Mouse (Mus musculus): Measurements from ENCODE around the gene Mb. TPM values are rescaled to one million over a fixed set of nuclear protein-coding genes. Genes with fewer than 3 reads are reported as not detected.

Mb gene
- total RNA-seq, 2 experiments from 2014 or later: 840 to 1,154 TPM

DNA sequence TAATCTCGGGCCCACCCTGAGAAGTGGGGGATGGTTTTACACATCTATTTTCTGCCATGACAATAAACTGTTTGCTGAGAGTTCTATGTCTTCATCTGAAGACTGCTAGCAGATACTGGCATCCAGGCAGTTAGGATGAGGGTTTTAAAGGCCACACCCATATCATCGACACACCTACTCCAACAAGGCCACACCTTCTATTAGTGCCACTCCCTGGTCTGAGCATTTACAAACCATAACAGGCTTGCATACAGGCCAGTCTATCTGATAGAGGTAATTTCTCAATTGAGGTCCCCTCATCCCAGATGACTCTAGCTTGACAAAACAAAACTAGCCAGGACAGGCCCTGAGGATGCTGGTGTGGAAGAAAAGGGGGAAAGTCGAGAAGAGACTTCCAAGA, 14.8 kb downstream of the Mb start:
- intact Hi-C loops (cut with DNase I; ENCODE audit: low total_unique reads): no loop called here
- DNase-seq: no peak

DNA sequence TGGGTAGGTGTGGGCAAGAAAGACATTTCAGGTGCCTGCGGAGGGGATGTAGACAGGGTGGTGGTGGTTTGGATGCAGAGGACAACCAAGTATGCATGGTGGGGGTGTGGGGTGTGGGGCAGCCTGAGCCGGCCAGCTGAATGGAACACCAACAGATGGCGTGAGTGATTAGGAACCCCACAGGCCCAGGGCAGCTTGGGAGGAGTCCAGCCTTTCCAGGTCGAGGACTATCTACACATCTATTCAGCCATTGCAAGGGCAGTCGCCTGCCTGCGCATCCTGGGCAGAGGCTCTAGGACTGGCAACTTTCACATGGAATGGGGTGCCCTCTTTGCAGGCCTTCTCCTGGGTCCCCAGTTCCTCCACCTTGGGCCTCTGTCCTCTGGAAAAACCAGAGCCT, 15.9 kb downstream of the Mb start:
- intact Hi-C loops (cut with DNase I; ENCODE audit: low total_unique reads): no loop called here
- no peak for DNase-seq

DNA sequence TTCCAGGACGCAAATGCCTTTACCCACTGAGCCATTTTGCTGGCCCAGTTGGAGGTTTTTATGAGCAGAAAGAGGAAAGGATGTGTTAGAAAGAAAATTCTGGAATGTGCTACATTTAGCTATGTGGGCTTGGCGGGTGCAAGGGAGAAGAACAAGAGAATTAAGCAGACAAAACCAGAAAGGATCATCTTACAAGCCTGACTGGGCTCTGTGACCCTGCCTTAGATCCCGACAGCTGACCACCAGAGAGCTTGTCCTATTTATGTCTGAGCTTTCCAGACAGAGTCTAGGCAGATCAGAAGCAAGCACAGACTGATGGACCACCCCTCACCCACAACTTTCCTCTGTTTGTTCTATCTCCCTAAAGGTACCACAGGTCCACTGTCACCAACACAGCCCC, 19.2 kb downstream of the Mb start:
- intact Hi-C loops (cut with DNase I; ENCODE audit: low total_unique reads): no loop called here
- no peak for DNase-seq

DNA sequence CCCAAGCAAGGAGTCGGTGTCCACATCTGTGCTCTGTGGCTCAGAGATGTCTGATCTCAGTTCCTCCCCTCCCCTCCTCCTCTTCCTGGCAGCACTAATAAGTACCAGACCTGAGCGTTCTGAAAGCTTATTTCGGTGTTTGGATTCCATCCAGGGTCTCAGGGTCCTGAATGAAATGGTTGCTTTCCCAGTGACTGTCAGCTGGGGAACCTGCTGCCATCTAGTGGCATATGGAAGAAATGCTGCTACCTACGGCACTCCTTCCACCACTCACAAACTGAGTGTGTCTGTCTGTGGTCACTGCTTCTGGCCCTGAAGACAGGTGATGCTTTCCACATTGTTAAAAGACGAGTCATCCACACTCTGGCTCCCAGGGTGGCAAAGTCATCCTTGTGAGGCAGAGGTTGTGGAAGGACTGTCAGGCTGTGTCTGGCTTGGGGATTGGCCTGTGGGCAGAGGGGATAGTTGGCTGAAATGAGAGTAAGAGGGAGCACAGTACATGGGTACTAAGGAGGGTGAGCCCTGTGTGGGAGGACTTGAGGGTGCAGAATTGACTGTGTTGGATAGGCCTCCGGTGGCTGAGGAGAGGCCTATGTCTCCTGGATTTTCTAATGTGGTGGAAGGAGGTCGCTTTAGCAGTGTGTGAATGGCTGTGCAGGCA, 21.0 kb downstream of the Mb start:
- DNase-seq: peak; percentile 49
- intact Hi-C loops (cut with DNase I; ENCODE audit: low total_unique reads): no loop called here

DNA sequence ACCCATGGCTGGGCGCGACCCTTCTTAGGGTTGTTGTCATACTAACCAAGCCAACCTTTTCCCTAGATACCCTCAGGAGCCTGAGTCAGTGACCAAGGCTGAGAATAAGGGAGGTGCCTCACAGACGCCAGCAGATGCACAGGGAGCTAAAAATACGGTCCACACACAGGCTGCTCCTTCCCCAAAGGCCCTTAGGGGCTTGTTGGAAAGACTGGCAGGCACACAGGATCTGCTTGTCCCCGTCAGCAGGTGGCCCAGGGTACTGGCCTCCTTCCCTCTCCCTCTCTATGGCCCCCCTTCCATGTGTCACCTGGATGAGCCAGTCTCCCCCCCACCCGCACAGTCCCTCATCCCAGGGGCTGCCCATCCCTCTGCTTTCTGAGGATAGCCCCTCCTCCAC, 22.8 kb downstream of the Mb start:
- DNase-seq: no peak
- intact Hi-C loops (cut with DNase I; ENCODE audit: low total_unique reads): no loop called here

DNA sequence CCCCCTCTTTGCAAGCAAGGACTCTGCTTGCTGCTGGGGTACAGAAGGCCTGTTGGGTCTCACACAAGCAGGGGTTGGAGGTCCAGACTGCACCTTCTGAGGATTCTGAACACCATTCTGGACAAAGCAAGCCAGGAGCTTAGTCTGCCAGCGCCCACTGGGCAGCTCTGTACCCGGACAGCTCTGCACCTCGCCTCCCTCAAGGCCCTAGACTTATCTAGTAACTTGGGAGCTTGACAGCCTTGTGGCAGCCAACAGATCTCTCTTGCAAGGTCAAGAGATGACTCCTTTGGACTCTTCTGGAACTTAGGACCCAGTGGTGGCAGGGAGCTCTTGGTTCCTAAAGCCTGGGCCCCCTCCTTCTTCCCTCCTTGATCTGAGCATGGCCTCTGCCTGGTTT, 23.4 kb downstream of the Mb start:
- DNase-seq: no peak
- intact Hi-C loops (cut with DNase I; ENCODE audit: low total_unique reads): no loop called here

DNA sequence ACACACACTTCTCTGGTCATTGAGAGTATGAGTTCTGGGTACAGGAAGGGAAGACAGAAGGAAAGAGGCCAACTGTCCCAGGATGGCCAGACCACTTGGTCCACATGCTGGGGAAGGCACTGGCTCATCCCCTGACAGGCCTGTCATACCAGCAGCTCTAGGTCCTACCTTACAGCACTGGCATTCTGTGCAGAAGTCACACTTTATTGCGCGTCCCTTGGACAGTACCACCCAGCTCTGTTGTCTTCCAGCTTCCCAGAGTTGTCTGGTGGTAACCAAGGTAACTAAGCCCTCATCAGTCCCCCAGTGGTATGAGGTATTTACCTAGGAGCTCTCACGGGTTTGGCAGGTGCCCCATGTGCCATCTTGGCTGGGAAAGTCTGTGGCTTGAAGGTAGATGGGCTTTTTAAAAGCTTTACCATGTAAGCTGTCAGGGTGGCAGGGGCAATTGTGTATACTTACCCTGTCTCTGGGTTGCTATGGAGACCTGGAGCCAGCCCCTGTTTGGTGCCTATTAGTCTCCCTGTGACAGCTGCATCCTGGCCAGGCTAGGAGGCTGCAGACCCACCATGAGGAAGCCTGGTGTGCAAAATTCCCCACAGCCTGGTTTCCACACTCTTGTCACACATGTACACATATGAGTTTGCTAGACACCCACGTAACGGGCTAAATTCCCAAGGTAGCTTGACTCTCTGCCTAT, 24.4 kb downstream of the Mb start:
- intact Hi-C loops (cut with DNase I; ENCODE audit: low total_unique reads): no loop called here
- DNase-seq: no peak

DNA sequence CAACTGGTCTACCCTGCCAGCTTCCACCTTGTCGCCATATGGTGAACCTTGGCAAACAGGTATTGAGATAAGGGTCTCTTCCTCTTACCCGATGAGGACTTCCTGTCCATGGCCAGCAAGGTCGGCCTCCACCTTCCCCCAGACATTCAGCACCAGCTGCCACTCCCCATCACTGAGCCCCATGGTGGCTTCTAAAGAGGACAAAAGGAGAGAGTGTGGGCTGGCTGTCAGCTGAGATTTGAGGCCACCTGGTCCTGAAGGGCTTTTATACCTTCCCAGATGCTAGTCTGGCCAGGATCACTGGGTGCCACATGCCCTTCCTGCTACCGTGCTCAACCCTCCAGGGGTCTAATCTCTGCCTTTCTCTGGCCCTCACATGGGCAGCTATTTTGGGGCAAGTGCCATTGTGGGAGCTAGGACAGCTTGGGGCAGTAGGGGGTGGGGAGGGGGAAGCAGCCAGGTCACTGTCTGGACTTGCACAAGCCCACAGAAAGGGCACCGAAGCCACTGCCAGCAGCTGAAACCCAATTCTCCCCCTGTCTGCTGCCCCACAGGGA, 28.0 kb downstream of the Mb start:
- intact Hi-C loops (cut with DNase I; ENCODE audit: low total_unique reads): no loop called here
- peak; percentile 57 for DNase-seq

DNA sequence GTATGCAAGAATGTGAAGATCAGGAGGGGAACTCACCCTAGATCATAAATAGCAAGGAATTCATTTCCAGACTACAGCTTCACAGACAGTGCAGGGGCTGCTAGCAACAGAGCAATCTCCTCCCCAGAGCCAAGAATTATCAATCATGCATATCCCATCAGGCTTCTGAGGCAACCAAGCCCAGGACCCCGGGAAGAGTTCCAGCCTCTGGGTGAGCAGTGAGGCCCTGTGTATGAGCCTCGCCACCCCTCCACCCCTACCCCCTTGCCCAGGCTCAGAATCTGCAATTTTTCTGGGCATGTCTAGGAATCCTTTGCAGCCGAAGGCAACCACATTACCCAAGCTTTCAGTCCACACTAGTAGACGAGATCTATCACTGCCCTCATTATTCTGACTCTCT, 28.6 kb downstream of the Mb start:
- intact Hi-C loops (cut with DNase I; ENCODE audit: low total_unique reads): no loop called here
- DNase-seq: no peak

DNA sequence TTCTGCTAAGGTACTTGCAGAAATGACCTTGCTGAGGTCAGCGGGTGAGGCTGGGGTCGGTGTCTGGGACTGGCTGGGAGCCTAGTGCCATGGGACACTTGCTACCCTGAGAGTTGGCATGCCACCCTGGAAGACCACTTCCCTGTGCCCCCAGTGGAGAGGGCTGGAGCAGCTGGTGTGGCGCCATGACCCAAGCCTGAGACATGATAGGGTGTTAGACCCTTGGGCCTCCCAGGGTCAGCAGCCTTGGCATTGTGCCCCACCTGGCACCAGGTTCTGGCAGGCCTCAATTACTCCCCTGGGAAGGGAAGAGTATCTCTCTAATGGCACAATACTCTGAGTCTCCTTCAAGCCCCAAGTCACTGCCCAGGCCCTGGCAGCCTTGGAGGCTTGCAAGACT, 29.4 kb downstream of the Mb start:
- intact Hi-C loops (cut with DNase I; ENCODE audit: low total_unique reads): no loop called here
- peak; percentile 57 for DNase-seq

DNA sequence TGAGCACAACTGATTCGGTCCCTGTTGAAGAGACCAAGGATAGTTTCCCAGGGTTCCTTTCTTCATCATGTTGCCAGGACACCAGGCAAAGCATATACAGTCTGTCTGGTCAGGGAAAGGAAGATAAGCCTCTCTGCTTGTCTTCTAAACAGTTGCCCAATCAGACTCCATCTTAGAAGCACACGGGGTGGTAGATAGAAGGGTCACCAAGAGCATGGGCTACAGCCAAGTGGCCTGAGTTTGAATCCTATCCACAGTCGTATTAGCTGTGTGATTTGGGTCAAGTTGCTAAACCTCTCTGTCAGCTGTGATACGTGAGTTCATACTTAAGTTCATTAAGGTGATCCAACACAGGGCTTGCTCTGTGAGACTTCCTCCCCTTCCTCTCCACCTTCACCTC, 30.3 kb downstream of the Mb start:
- intact Hi-C loops (cut with DNase I; ENCODE audit: low total_unique reads): no loop called here
- DNase-seq: no peak

DNA sequence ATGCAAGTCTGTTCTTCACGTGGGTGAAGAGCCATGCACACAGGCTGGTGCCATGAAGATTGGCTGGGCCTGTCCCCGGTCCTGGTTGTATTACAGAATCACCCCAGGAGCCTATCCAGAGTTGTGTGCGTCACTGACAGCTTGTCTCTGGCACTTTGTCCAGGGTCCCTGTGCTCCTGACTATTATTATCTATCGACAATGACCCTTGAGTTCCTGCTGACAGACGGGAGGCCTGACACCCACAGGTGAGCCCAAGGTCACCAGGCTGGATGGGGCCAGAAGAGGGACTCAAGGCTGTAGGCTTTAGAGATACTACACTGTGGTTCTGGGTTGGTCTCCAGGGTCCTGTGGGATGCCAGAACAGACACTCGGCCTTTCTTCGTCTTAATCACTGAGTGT, 30.9 kb downstream of the Mb start:
- intact Hi-C loops (cut with DNase I; ENCODE audit: low total_unique reads): no loop called here
- no peak for DNase-seq

DNA sequence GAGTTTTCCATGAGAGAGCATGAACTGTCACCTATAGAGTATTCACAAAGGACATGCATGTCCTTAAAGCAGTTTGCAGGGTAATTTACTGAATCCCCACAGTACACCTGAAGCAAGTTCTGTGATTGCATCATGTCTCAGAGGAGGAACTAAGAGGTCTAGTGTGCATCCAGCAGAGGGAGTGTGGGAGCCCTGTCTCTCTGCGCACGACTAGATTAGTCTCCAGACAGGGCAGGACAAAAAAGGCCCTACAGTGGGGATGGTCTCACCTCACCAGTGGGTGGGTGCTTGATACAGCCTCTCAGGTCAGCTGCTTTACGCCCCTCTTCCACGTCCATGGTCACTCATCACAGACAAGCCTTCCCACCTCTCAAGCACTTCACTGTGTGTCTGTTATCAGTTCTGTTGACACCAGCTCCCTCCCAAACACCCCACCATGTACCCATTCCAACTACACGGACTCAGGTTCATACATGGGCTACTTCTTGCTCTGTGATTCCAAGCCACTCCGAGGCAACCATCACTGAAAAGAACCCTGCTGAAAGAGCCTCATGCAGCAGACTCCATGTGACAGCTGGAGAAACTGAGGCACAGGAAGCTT, 31.6 kb downstream of the Mb start:
- peak; percentile 52 for DNase-seq
- intact Hi-C loops (cut with DNase I; ENCODE audit: low total_unique reads): no loop called here

DNA sequence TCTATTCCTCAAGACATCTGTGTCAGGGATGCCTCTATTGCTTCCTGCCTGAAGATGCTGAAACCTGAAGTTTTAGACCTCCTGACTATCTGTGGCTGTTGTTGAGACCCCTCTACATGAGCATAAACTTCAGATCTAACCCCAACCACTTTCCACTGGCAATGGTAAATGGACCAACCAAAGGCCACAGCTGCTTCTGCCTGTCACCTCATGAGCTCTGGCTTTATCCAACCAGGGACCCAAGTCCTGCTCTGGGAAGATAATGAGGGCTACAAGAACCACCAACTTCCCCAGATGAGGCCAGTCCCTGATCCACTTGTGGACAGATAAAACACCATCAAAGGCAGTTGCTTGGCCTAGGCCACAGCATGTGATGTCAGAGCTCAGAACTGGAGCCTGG, 32.6 kb downstream of the Mb start:
- DNase-seq: no peak

DNA sequence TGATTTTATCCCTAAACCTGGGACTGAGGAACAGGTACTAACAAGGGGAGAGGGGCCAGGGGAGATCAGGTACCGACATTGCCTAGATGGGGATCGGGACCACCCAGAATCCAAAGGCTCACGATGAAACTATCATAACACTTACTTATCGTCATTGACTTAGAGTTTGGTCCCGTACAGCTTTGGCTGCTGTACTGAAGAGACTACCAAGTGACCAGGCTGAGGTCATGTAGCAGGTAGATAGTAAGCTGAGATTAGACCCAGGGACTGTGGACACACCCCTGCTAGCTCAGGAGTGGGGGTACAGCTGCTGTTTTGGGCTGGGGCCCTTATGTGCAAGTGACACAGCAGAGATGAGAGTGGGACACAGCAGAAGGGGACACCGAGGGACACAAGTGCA, 34.0 kb downstream of the Mb start:
- intact Hi-C loops (cut with DNase I; ENCODE audit: low total_unique reads): no loop called here
- DNase-seq: no peak

More for the DNA sequence above, 32.6 kb downstream of the Mb start:
- intact Hi-C loops (cut with DNase I; ENCODE audit: low total_unique reads): no loop called here

DNA sequence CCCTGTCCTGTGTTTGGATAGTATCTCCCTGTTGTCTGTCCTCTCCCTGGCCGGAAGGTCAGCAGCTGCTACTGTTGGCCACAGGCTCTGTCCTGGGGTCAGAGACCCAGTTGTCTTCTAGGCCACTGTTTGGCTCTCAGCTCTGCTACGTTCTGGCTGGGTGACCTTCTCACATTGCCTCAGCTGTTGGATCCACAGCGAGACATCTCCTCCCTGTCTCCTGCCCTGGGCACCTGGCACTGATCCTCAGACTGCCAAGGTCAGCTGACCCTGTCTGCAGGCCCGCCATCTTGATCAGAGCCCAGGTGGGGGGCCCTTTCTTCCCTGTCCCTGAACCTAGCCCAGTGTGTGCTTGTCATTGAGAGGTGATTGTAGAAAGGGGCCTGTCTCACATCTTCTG, 35.5 kb downstream of the Mb start:
- peak; percentile 84 for DNase-seq
- intact Hi-C loops (cut with DNase I; ENCODE audit: low total_unique reads): no loop called here

DNA sequence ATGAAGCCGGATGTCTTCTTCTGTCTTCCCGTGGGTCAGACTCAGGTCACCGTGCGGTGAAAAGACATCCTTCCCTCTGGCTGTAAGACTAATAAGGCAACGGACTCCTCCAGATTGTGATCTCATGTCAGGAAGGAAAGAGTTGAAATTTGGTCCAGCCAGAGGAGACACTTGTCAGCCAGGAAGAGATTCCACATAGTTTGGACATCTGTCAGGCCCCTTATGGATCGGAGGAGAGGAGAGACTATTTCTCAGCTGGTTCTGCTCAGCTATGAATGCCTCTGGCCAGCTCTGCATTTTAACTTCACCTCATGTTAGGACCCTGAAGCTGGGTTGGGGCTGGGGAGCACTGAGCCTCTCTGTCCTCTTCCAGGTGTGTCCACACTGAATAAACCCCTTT, 36.0 kb downstream of the Mb start:
- DNase-seq: no peak
- intact Hi-C loops (cut with DNase I; ENCODE audit: low total_unique reads): no loop called here

DNA sequence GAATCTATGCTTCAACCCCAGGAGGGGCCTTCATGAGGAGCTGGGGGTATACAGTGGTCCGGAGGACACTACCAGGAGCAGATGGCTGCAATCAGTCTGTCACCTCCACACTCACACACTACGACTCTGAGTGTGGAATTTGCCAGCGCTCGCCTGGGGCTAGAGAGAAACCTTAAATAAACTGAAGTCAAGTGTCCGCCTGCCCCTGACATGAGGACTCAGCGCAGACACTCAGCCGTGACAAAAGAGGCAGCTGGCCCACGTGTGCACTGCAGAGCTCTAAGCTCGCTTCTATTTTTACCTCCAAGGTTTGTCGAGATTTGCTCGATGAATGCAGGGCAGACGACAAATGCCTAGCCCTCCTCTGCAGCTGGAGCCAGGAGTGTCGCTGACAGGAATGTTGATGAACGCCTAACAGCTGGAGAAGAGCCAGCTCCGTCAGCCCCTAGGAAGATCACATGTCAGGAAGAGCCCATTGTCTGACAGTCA, 36.7 kb downstream of the Mb start:
- intact Hi-C loops (cut with DNase I; ENCODE audit: low total_unique reads): no loop called here
- peak; percentile 56 for DNase-seq

DNA sequence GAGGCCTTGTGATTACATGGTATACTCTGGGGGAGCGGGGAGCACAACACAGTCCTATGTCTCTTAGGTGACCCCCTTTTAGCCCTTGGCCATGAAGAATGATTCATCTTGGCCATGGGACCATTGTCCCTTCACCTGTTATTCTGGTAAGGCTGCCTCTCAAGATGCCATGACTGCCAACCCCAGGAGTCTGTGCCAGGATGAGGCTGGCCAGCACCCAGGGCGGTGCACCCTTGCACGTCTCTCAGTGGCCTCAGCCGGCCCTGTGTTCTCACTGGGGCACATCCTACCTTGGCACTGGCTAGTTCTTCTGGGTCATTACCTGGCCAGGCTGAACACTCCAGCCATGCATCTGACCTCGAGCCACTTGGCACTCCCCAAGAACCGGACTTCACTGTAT, 41.6 kb downstream of the Mb start:
- no peak for DNase-seq

DNA sequence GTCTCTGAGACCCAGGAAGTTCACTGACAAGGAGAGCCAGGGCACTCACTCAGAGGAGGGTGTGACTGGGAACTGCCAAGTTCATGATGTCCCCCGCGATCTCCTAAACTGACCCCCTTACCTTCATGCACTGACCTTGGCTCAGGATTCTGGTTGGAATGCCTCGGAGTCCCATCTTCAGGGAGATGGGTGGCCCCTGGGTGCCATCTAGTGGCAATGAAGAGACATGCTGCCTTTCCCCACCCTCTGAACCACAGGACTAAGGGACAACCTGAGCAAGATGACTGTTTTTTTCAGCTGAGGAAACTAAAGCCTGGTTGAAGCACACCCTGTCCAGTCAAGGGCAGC, 46.6 kb downstream of the Mb start:
- intact Hi-C loops (cut with DNase I; ENCODE audit: low total_unique reads): loop anchor here (10.0 kb wide), 1 partner anchor 49 kb away; no protein-coding TSS in a partner anchor

More for the DNA sequence above, 41.6 kb downstream of the Mb start:
- intact Hi-C loops (cut with DNase I; ENCODE audit: low total_unique reads): loop anchor here (10.0 kb wide), 1 partner anchor 54 kb away; no protein-coding TSS in a partner anchor

More for the DNA sequence above, 46.6 kb downstream of the Mb start:
- peak; percentile 65 for DNase-seq

Measured in gastrocnemius, postnatal 14 days (tissue).